Mouse (Mus musculus) embryonic facial prominence, embryonic 10.5 days (tissue): ENCODE measurements around the gene Tspan11. TPM values are rescaled to one million over a fixed set of nuclear protein-coding genes. Genes with fewer than 3 reads are reported as not detected.

Source experiments
- DNase-seq: peaks from one replicate; pipeline ENCODE4 v3.0.0-alpha.2; 2017; ENCODE audit warnings: low spot score
- H3K27ac ChIP-seq: fragments of 300-500 bp; sonication (generic); replicated peaks from 2 replicates; pipeline ENCODE4 v1.5.1; 2016; ENCODE audit warnings: mild to moderate bottlenecking
- H3K27me3 ChIP-seq: fragments of 300-500 bp; sonication (generic); replicated peaks from 2 replicates; pipeline ENCODE4 v1.6.1; 2016; ENCODE audit warnings: low read depth, mild to moderate bottlenecking; ENCODE audit not compliant: poor library complexity, severe bottlenecking
- H3K36me3 ChIP-seq: fragments of 300-500 bp; sonication (generic); replicated peaks from 2 replicates; pipeline ENCODE4 v1.6.1; 2016; ENCODE audit warnings: mild to moderate bottlenecking, moderate library complexity
- H3K4me1 ChIP-seq: fragments of 300-500 bp; sonication (generic); 2 replicates; pipeline ENCODE4 v1.6.1; 2016
- H3K4me3 ChIP-seq: fragments of 300-500 bp; sonication (generic); 2 replicates; pipeline ENCODE4 v1.5.1; 2016; ENCODE audit warnings: mild to moderate bottlenecking, moderate library complexity
- H3K9me3 ChIP-seq: fragments of 300-500 bp; sonication (generic); 2 replicates; pipeline ENCODE4 v1.6.1; 2016; ENCODE audit warnings: mild to moderate bottlenecking
- WGBS: fragments of 180-500 bp; shearing (Covaris S2); methylation state at CpG from one replicate; pipeline ENCODE4 v1.1.7; 2016; 5-methylcytosine and 5-hydroxymethylcytosine counted together
- polyA plus RNA-seq: library from polyadenylated mRNA; unstranded; fragments of >200 nt; fragmentation: Nextera tagmentation; extraction: Ambion mirVana; gene quantifications from 2 replicates; pipeline ENCODE4 v1.2.1, GENCODE M21; 2016

Gene Tspan11
- polyA plus RNA-seq, 1 experiment from 2014 or later, result 6.9 TPM

GRCm38 (mm10) chr6:127893611-127894010 is 6.2 kb downstream of the Tspan11 start:
- Histone ChIP-seq H3K27ac (no peak overlapping the region), H3K27me3 (peaks cover 42% of the 10 kb centered on the region), H3K4me1 (peaks cover 26% of the 10 kb centered on the region), H3K36me3 (no peaks in the 10 kb centered on the region), H3K4me3 (no peak overlapping the region), H3K9me3 (no peaks in the 10 kb centered on the region)
- 35% methylated on average over 6 of the region's 6 CpGs for WGBS
- no peak for DNase-seq

- Histone ChIP-seq H3K36me3 (no peaks in the 10 kb centered on the region), H3K9me3 (no peaks in the 10 kb centered on the region), H3K4me1 (peaks cover 22% of the 10 kb centered on the region), H3K27ac (no peak overlapping the region), H3K27me3 (peaks cover 30% of the 10 kb centered on the region), H3K4me3 (no peak overlapping the region)
- no peak for DNase-seq
- 34% methylated on average over 6 of the region's 6 CpGs for WGBS
Measured at GRCm38 (mm10) chr6:127894999-127895398, 7.6 kb downstream of the Tspan11 start.

- DNase-seq, result no peak
- Histone ChIP-seq H3K27me3 (peaks cover 23% of the 10 kb centered on the region), H3K36me3 (no peaks in the 10 kb centered on the region), H3K4me1 (peaks cover 18% of the 10 kb centered on the region), H3K4me3 (no peak overlapping the region), H3K9me3 (no peaks in the 10 kb centered on the region), H3K27ac (no peak overlapping the region)
- 93% methylated on average over 3 of the region's 3 CpGs for WGBS
Measured at GRCm38 (mm10) chr6:127896425-127896824, 9.0 kb downstream of the Tspan11 start.

- peaks cover 17% of the 10 kb centered on the region for H3K4me1 ChIP-seq
- no peaks in the 10 kb centered on the region for H3K36me3 ChIP-seq
- H3K9me3 ChIP-seq, result no peaks in the 10 kb centered on the region
- H3K4me3 ChIP-seq, result no peak overlapping the region
- 91% methylated on average over 3 of the region's 3 CpGs for WGBS
- H3K27me3 ChIP-seq, result peaks cover 16% of the 10 kb centered on the region
- H3K27ac ChIP-seq, result no peak overlapping the region
- no peak for DNase-seq
Measured at GRCm38 (mm10) chr6:127897342-127897741, 10.0 kb downstream of the Tspan11 start.

- DNase-seq, result no peak
- H3K4me1 ChIP-seq, result peaks cover 1% of the 10 kb centered on the region; the same call in 1 of the 2 replicates
- no peak overlapping the region for H3K4me3 ChIP-seq
- H3K27me3 ChIP-seq, result peaks cover 6% of the 10 kb centered on the region; the same call in 1 of the 2 replicates
- H3K9me3 ChIP-seq, result no peaks in the 10 kb centered on the region
- no peak overlapping the region for H3K27ac ChIP-seq
- H3K36me3 ChIP-seq, result no peaks in the 10 kb centered on the region; the same call in 1 of the 2 replicates
- WGBS, result 91% methylated on average over 6 of the region's 6 CpGs
Measured at GRCm38 (mm10) chr6:127900062-127900461, 12.7 kb downstream of the Tspan11 start.

GRCm38 (mm10) chr6:127901261-127901660 is 13.9 kb downstream of the Tspan11 start:
- DNase-seq, result no peak
- 91% methylated on average over 3 of the region's 3 CpGs for WGBS
- Histone ChIP-seq H3K4me3 (no peak overlapping the region), H3K36me3 (no peaks in the 10 kb centered on the region; the same call in 1 of the 2 replicates), H3K9me3 (no peaks in the 10 kb centered on the region), H3K4me1 (no peaks in the 10 kb centered on the region), H3K27ac (no peak overlapping the region), H3K27me3 (peaks cover 2% of the 10 kb centered on the region; the same call in 1 of the 2 replicates)

GRCm38 (mm10) chr6:127901669-127902068 is 14.3 kb downstream of the Tspan11 start:
- no peak for DNase-seq
- Histone ChIP-seq H3K9me3 (no peaks in the 10 kb centered on the region), H3K4me3 (no peak overlapping the region), H3K36me3 (no peaks in the 10 kb centered on the region; the same call in 1 of the 2 replicates), H3K27ac (no peak overlapping the region), H3K4me1 (no peaks in the 10 kb centered on the region), H3K27me3 (no peaks in the 10 kb centered on the region)
- 90% methylated on average over 5 of the region's 5 CpGs for WGBS

- H3K27ac ChIP-seq, result no peak overlapping the region
- H3K4me3 ChIP-seq, result no peak overlapping the region
- no peaks in the 10 kb centered on the region for H3K9me3 ChIP-seq
- DNase-seq, result no peak
- no peaks in the 10 kb centered on the region for H3K27me3 ChIP-seq
- no peaks in the 10 kb centered on the region for H3K4me1 ChIP-seq
- WGBS, result 86% methylated on average over 8 of the region's 8 CpGs
- H3K36me3 ChIP-seq, result no peaks in the 10 kb centered on the region; the same call in 1 of the 2 replicates
Measured at GRCm38 (mm10) chr6:127902559-127902958, 15.2 kb downstream of the Tspan11 start.

- no peaks in the 10 kb centered on the region for H3K9me3 ChIP-seq
- H3K4me1 ChIP-seq, result no peaks in the 10 kb centered on the region
- WGBS, result 89% methylated on average over 4 of the region's 4 CpGs
- peaks cover 3% of the 10 kb centered on the region; the same call in 1 of the 2 replicates for H3K36me3 ChIP-seq
- no peak overlapping the region for H3K27ac ChIP-seq
- no peaks in the 10 kb centered on the region for H3K27me3 ChIP-seq
- no peak for DNase-seq
- H3K4me3 ChIP-seq, result no peak overlapping the region
Measured at GRCm38 (mm10) chr6:127910638-127911037, 23.2 kb downstream of the Tspan11 start.

GRCm38 (mm10) chr6:127911687-127912086 is 24.3 kb downstream of the Tspan11 start:
- Histone ChIP-seq H3K4me3 (no peak overlapping the region), H3K9me3 (no peaks in the 10 kb centered on the region; the same call in 1 of the 2 replicates), H3K27me3 (no peaks in the 10 kb centered on the region), H3K27ac (no peak overlapping the region), H3K4me1 (no peaks in the 10 kb centered on the region), H3K36me3 (peaks cover 11% of the 10 kb centered on the region; the same call in 1 of the 2 replicates)
- no peak for DNase-seq
- WGBS, result 72% methylated on average over 4 of the region's 4 CpGs

- 0 out of 2 replicates have a peak, but pooled peaks cover 4% of the 10 kb centered on the region for H3K4me1 ChIP-seq
- no peak overlapping the region for H3K27ac ChIP-seq
- H3K9me3 ChIP-seq, result no peaks in the 10 kb centered on the region; the same call in 1 of the 2 replicates
- no peak for DNase-seq
- H3K36me3 ChIP-seq, result peaks cover 11% of the 10 kb centered on the region; the same call in 1 of the 2 replicates
- WGBS, result 94% methylated on average over 3 of the region's 3 CpGs
- no peak overlapping the region for H3K4me3 ChIP-seq
- H3K27me3 ChIP-seq, result no peaks in the 10 kb centered on the region
Measured at GRCm38 (mm10) chr6:127912938-127913337, 25.5 kb downstream of the Tspan11 start.

- peaks cover 11% of the 10 kb centered on the region; the same call in 1 of the 2 replicates for H3K36me3 ChIP-seq
- no peak overlapping the region for H3K27ac ChIP-seq
- H3K4me3 ChIP-seq, result no peak overlapping the region
- H3K9me3 ChIP-seq, result no peaks in the 10 kb centered on the region; the same call in 1 of the 2 replicates
- 86% methylated on average over 3 of the region's 3 CpGs for WGBS
- peaks cover 9% of the 10 kb centered on the region for H3K27me3 ChIP-seq
- DNase-seq, result no peak
- 0 out of 2 replicates have a peak, but pooled peaks cover 4% of the 10 kb centered on the region for H3K4me1 ChIP-seq
Measured at GRCm38 (mm10) chr6:127916993-127917392, 29.6 kb downstream of the Tspan11 start.

- no peak for DNase-seq
- Histone ChIP-seq H3K4me3 (no peak overlapping the region), H3K27ac (no peak overlapping the region; the same call in 1 of the 2 replicates), H3K9me3 (no peaks in the 10 kb centered on the region; the same call in 1 of the 2 replicates), H3K27me3 (peaks cover 14% of the 10 kb centered on the region), H3K4me1 (0 out of 2 replicates have a peak, but pooled peaks cover 4% of the 10 kb centered on the region), H3K36me3 (peaks cover 11% of the 10 kb centered on the region; the same call in 1 of the 2 replicates)
- WGBS, result 74% methylated on average over 4 of the region's 4 CpGs
Measured at GRCm38 (mm10) chr6:127917712-127918111, 30.3 kb downstream of the Tspan11 start.
